Mouse (Mus musculus) forebrain, embryonic 16.5 days (tissue): ENCODE results near the gene Zbtb34. TPM values are rescaled to one million over a fixed set of nuclear protein-coding genes. Genes with fewer than 3 reads are reported as not detected.
A peak's percentile ranks its signal among the peaks of the same experiment; 100 is the strongest.

Source experiments
- ATAC-seq: fragments of 200-750 bp; cut with Nextera tagmentation; 2 replicates; pipeline ENCODE4 v1.8.0; 2017; ENCODE audit warnings: mild to moderate bottlenecking, moderate library complexity
- H3K27ac ChIP-seq: fragments of 300-500 bp; sonication (generic); 2 replicates; pipeline ENCODE4 v1.5.1; 2014; ENCODE audit warnings: low read length, control low read depth
- H3K27me3 ChIP-seq: fragments of 300-500 bp; sonication (generic); replicated peaks from 2 replicates; pipeline ENCODE4 v1.6.1; 2014; ENCODE audit warnings: low read length; ENCODE audit not compliant: control insufficient read depth, insufficient read depth
- H3K36me3 ChIP-seq: fragments of 300-500 bp; sonication (generic); 2 replicates; pipeline ENCODE4 v1.6.1; 2014; ENCODE audit not compliant: control insufficient read depth, insufficient read depth
- H3K4me1 ChIP-seq: fragments of 300-500 bp; sonication (generic); replicated peaks from 2 replicates; pipeline ENCODE4 v1.6.1; 2014; ENCODE audit warnings: low read length; ENCODE audit not compliant: control insufficient read depth, insufficient read depth
- H3K4me2 ChIP-seq: fragments of 300-500 bp; sonication (generic); 2 replicates; pipeline ENCODE4 v1.6.1; 2014; ENCODE audit warnings: mild to moderate bottlenecking, low read length, control low read depth
- H3K4me3 ChIP-seq: fragments of 300-500 bp; sonication (generic); replicated peaks from 2 replicates; pipeline ENCODE4 v1.5.1; 2014; ENCODE audit warnings: mild to moderate bottlenecking, low read length, control low read depth
- H3K9ac ChIP-seq: fragments of 300-500 bp; sonication (generic); replicated peaks from 2 replicates; pipeline ENCODE4 v1.6.1; 2014; ENCODE audit warnings: low read depth, low read length, control low read depth
- H3K9me3 ChIP-seq: fragments of 300-500 bp; sonication (generic); 2 replicates; pipeline ENCODE4 v1.6.1; 2016; ENCODE audit warnings: low read length; ENCODE audit not compliant: control insufficient read depth
- WGBS: fragments of 180-500 bp; shearing (Covaris S2); extraction: QIAGEN DNeasy Blood & Tissue Kit; methylation state at CpG from one replicate; pipeline ENCODE4 v1.1.7; 2014; 5-methylcytosine and 5-hydroxymethylcytosine counted together
- polyA plus RNA-seq: library from polyadenylated mRNA; unstranded; fragments of >200 nt; fragmentation: Nextera tagmentation; extraction: Ambion mirVana; gene quantifications from 2 replicates; pipeline ENCODE4 v1.2.1, GENCODE M21; 2015

Zbtb34 gene
- 9.0 and 10.1 TPM in 2 replicates for polyA plus RNA-seq

DNA sequence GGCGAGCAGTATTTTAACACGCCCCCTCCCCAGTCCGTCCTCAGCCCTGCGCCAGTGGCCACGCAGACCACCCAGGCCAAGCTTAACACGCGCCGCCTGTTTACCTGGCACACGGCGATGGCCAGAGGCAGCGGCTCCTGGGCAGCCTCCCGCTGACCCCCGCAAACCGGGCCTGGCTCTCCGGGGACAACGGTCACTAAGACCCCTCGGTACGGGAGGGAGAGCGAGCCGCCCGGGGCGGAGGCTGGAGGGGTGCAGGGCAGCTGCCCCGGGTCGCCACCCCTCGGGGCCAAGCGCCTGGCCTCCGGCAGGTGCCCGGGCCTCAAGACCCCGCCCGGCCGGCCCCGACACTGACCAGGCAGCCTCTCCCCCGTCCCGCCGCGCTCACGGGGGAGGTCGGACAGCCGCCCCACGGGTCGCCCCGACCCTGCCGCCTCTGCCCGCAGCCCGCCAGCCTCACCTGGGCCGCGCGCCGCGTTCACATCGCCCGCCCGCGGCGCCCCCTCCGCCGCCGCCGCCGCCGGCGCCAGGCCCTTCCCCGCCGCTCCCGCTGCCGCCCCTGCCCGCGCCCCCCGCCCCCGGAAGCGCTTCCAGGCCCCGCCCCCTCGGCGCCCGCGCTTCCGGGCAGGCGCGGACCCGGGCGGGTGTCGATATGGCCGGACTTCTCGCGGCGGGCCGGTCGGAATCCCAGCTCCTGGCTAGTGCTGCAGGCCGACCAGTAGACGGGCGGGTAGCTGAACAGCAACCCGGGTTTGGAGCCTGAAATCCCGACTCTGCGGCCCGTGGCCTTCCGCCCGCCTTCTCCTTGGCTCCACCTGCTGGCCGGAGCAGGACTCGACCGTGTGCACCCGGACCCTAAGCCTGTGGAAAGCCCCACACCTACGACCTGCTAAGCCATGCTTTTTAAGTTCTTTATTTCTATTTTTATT, at the start of gene Zbtb34:
Gene Zbtb34 (minus strand): TSS at position 554 of the 929 bp plus-strand sequence.
- H3K27ac ChIP-seq, result peak within 1 kb of the TSS; percentile 59
- H3K36me3 ChIP-seq, result 0 out of 2 replicates have a peak, but pooled peaks cover 2% of the 10 kb centered on the region
- H3K9ac ChIP-seq, result peak within 1 kb of the TSS; percentile 96
- no peaks in the 10 kb centered on the region for H3K27me3 ChIP-seq
- ATAC-seq, result peak; percentile 77
- H3K4me3 ChIP-seq, result peak within 1 kb of the TSS; percentile 95
- H3K4me1 ChIP-seq, result peaks cover 39% of the 10 kb centered on the region
- no peaks in the 10 kb centered on the region for H3K9me3 ChIP-seq
- H3K4me2 ChIP-seq, result peak within 1 kb of the TSS; percentile 91
- under 1% methylated on average over 69 of the region's 102 CpGs for WGBS

DNA sequence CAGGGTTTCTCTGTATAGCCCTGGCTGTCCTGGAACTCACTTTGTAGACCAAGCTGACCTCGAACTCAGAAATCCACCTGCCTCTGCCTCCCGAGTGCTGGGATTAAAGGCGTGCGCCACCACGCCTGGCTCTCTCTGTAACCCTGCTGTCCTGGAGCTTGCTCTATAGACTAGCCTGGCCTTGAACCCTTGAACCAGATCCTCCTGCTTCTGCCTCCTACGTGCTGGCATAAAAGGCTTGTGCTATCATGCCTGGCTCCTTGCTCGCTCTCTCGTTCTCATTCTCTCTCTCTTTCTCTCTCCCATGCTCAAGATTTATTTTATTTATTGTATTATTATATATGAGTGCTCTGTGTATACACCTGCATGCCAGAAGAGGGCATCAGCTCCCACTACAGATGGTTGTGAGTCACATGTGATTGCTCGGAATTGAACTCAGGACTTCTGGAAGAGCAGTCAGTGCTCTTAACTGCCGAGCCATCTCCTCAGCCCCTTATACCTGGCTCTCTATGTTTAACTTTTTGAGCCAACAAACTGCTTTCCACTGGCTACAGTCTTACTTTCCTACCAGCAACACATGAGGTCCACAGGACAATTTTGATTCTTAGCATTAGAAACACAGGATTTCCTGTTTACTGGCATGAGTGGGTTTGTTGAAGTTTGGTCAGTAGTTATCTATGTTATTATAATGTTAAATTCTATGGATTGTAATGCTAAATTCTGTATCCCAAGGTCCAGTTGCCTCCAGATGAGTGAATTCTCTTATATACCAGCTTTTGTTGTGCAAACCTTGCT, 47.0 kb upstream of the Zbtb34 start:
- Histone ChIP-seq H3K9ac (no peak overlapping the region), H3K4me3 (no peak overlapping the region), H3K4me1 (peaks cover 7% of the 10 kb centered on the region), H3K27me3 (no peaks in the 10 kb centered on the region), H3K4me2 (no peak overlapping the region), H3K27ac (no peak overlapping the region), H3K36me3 (no peaks in the 10 kb centered on the region), H3K9me3 (no peaks in the 10 kb centered on the region)
- no peak for ATAC-seq
- 91% methylated on average over 10 of the region's 10 CpGs for WGBS

DNA sequence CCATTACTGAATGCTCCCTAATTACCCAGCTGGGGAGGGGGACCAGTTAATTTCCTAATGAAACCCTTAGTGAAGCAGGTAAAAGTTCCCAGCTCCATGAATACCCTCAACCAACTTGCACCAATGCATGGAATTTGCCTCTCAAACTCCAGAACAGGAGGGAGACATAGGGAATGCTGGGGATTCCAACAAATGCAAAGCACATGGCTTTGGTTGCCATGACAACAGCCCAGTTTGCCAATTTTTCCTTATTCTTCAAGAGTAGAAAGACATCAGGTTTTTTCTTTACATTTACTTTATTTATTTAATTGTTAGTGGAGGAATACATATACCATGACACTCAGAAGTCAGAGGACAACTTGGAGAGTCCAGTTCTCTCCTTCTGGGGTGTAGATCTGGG, 44.8 kb upstream of the Zbtb34 start:
- no peak for ATAC-seq
- Histone ChIP-seq H3K36me3 (no peaks in the 10 kb centered on the region), H3K27ac (no peak overlapping the region), H3K4me2 (no peak overlapping the region), H3K9ac (no peak overlapping the region), H3K9me3 (no peaks in the 10 kb centered on the region; the same call in 1 of the 2 replicates), H3K4me3 (no peak overlapping the region), H3K27me3 (no peaks in the 10 kb centered on the region), H3K4me1 (peaks cover 7% of the 10 kb centered on the region)

DNA sequence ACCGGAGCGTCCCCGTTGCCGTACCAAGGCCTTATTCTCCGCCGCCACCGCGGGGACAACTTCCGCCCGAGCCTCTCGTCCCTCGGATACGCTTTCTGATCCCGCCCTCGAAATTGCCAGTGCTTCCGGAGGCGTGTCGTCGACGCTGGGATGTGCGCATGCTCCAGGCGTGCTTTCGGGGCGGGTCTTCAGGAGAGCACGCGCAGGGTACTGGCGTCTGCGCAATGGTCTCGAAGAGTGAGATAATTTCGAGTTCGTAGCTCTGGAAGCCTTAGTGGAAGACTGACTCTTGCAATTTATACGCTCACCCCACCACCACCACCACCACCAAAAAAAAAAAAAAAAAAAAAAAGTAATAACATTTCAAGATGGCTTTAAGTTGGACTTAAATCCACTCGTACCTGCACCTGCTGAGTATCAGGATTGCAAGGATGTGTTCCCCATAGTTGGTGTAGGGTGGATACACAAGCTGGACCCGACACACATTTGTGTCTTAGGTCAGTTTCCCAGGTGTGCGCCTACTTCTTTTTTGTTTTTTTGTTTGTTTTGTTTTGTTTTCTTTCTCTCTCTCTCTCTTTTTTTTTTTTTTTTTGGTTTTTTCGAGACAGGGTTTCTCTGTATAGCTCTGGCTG, 37.5 kb upstream of the Zbtb34 start, which contains the start of gene Zbtb43:
Gene Zbtb43 (minus strand): TSS at position 94 of the 632 bp plus-strand sequence.
- WGBS, result 5% methylated on average over 36 of the region's 36 CpGs
- no peaks in the 10 kb centered on the region for H3K27me3 ChIP-seq
- peak within 1 kb of the TSS; percentile 82 for H3K9ac ChIP-seq

DNA sequence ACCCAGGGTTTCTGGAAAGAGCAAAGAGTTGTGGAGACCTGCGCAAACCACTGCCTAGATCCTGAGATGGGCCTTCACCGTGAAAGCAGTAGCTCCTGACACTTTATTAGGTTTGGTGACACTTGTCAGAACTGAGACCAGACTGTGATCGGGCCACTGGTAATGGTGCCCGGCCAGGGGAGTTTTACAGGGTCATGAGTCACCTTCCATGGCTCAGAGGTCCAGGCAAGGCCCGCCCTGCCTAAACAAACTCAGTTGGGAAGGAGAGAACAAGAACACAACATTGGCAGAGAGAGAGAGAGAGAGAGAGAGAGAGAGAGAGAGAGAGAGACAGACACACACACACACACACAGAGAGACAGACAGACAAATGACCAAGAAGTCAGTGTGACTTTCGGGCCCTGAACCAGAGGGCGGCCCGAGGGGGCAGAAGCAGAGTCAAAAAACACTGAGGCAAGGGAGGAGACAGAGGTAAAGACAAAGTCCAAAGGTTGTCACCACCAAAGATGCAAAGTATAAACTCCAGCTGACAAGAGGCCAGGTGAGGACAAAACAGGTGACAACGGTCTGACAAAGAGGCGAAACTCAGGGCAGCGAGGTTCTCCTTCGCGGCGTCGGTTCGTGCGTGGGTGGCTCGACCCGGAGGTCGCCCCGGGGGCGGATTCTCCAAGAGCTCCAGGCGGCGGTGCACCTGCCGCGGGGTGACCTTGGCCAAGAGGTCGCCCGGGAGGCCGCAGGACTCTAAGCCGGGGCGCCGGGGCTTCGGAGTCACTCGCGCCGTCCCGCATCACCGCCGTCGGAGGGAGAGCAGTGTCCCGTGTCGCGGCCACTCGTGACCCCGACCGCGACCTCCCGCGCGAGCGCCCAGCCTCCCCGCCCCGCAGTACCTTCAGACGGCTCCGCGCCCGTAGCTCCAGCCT, 36.7 kb upstream of the Zbtb34 start:
- 7% methylated on average over 57 of the region's 57 CpGs for WGBS
- Histone ChIP-seq H3K4me1 (peaks cover 30% of the 10 kb centered on the region), H3K4me3 (peak overlapping the region; percentile 86), H3K9me3 (no peaks in the 10 kb centered on the region; the same call in 1 of the 2 replicates), H3K27ac (peak overlapping the region; percentile 12; the same call in 1 of the 2 replicates), H3K27me3 (no peaks in the 10 kb centered on the region), H3K36me3 (peaks cover 4% of the 10 kb centered on the region; the same call in 1 of the 2 replicates), H3K4me2 (peak overlapping the region; percentile 58), H3K9ac (peak overlapping the region; percentile 82)
- peak; percentile 52; the same call in 1 of the 2 replicates for ATAC-seq

More for the DNA sequence above, 37.5 kb upstream of the Zbtb34 start, which contains the start of gene Zbtb43:
- Histone ChIP-seq H3K4me2 (peak within 1 kb of the TSS; percentile 58), H3K4me1 (peaks cover 30% of the 10 kb centered on the region), H3K9me3 (no peaks in the 10 kb centered on the region; the same call in 1 of the 2 replicates), H3K4me3 (peak within 1 kb of the TSS; percentile 86), H3K36me3 (0 out of 2 replicates have a peak, but pooled peaks cover 2% of the 10 kb centered on the region), H3K27ac (peak within 1 kb of the TSS; percentile 12; the same call in 1 of the 2 replicates)
- peak; percentile 99 for ATAC-seq

DNA sequence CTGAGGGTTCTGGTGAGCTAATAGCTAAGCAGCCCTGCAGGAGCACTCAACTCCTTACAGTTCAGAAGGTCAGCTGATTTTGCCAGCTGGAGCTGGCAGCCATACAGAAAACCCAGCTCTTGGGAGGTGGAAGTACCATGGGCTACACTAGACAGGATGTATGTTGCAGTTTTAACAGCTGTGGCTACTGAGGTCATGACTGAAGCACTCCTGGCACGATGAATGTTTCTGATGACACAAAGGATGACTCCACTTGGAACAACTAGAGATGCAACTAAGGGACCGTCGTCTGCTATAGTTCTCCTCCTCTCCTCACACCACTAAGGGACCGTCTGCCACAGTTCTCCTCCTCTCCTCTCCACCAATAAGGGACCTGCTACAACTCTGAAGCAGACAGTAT, 34.8 kb upstream of the Zbtb34 start:
- Histone ChIP-seq H3K9ac (no peak overlapping the region), H3K4me3 (no peak overlapping the region)
- no peak for ATAC-seq

DNA sequence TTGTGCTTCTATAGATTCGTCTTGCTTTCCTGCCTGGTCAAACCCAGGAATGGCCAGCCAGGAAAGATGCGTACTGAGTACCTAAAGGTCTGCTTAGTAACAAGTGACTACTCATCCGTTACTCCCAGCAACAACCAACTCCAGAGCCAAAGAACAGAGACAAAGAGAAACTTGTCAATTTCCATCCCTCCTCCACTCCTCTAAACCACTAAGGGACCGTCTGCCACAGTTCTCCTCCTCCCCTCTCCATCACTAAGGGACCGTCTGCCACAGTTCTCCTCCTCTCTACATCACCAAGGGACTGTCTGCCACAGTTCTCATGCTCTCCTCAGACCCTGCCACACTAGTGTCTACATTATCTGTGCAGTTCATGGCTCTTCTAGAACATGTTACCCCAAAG, 34.1 kb upstream of the Zbtb34 start:
- Histone ChIP-seq H3K4me3 (no peak overlapping the region), H3K4me2 (no peak overlapping the region), H3K36me3 (peaks cover 5% of the 10 kb centered on the region), H3K9ac (0 out of 2 replicates have a peak overlapping the region, but pooled peaks have one; percentile 9), H3K4me1 (peaks cover 30% of the 10 kb centered on the region), H3K9me3 (no peaks in the 10 kb centered on the region), H3K27me3 (no peaks in the 10 kb centered on the region), H3K27ac (no peak overlapping the region)
- no peak for ATAC-seq
- WGBS, result 58% methylated on average over 5 of the region's 5 CpGs

More for the DNA sequence above, 34.8 kb upstream of the Zbtb34 start:
- H3K4me2 ChIP-seq, result no peak overlapping the region
- H3K9me3 ChIP-seq, result no peaks in the 10 kb centered on the region
- 73% methylated on average over 4 of the region's 4 CpGs for WGBS
- no peaks in the 10 kb centered on the region for H3K27me3 ChIP-seq
- no peak overlapping the region for H3K27ac ChIP-seq
- peaks cover 5% of the 10 kb centered on the region for H3K36me3 ChIP-seq
- peaks cover 30% of the 10 kb centered on the region for H3K4me1 ChIP-seq

DNA sequence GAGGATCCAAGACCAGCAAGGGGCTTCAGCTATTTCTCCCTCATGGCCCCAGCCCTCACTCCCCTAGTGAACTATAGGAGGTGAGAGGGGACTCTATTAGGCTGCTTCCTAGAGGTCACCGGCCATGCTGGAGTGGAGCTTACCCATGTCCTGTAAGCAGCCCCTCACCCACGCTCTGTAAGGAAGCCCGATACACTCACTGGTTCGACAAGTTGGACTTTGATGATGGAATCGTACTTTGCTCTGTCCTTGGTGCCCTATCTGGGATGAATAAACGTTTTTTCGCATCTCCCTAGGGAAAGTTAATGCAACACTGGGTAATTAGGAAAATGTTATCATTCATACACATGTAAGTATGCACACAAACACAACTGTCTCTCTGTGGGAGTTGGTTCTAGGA, 30.9 kb upstream of the Zbtb34 start:
- H3K9me3 ChIP-seq, result no peaks in the 10 kb centered on the region
- H3K4me1 ChIP-seq, result peaks cover 21% of the 10 kb centered on the region
- H3K9ac ChIP-seq, result no peak overlapping the region
- H3K27me3 ChIP-seq, result no peaks in the 10 kb centered on the region
- no peak overlapping the region for H3K4me3 ChIP-seq
- WGBS, result 89% methylated on average over 7 of the region's 7 CpGs
- H3K27ac ChIP-seq, result no peak overlapping the region
- no peak overlapping the region for H3K4me2 ChIP-seq
- no peak for ATAC-seq
- H3K36me3 ChIP-seq, result peaks cover 8% of the 10 kb centered on the region
